Mouse (Mus musculus): ENCODE measurements around the gene Tshz2. TPM values are rescaled to one million over a fixed set of nuclear protein-coding genes. Genes with fewer than 3 reads are reported as not detected.

Tshz2 gene
- total and polyA plus RNA-seq, 2 experiments from 2014 or later, result 29.0 to 40.2 TPM

DNA sequence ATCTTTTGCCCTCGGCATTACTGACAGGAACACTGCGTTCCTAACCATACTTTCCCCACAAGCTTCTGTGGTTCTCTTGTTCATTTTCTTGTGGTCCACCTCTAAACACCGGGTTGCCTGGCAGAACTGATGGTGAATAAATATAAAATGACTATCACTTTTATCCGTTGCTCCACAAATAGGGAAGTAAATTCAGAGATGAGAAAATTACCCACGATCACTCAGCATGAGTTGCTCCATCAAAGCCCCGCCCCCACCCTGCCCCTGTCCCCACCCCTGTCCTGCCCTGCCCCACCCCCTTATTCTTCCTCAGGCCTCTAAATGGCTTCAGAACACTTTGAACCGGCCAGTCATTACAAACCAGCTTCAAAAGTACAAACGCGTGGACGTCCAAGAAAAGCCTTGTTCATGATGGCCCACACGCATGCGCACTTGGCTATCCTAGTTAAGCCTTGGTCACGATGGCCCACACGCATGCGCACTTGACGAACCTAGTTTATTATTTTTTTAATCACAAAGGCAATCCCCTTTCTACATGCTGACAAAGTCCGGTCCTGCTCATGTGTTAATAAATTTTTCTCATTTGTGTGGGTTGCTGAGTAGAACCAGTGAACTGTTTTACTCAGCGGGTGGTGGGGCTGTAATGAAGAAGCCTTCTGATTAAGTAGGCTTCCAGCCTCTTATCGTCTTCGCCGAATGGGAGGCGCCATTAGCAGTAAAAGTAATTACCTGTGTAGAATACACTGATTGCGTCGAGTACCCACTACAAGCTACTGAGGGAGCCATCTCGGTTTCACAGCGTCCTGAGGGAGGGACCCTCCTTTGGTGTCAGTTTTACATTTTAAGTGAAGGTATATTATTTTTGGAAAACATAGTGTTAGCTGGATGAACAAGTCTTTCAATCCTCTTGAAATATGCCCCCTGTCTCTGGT lies 102.9 kb downstream of the Tshz2 start:
- peak; percentile 62; the same call in 1 of the 2 replicates for ATAC-seq
- peak; percentile 59 for DNase-seq (ENCODE audit: low spot score)
- Histone ChIP-seq H3K27me3 (ENCODE audit: insufficient read depth, low read length) (no peaks in the 10 kb centered on the region), H3K4me2 (ENCODE audit: low read depth, low read length) (no peak overlapping the region), H3K9ac (replicated peaks; ENCODE audit: low read length) (no peak overlapping the region), H3K27ac (no peak overlapping the region), H3K4me3 (ENCODE audit: low read length) (no peak overlapping the region), H3K9me3 (ENCODE audit: low read length) (no peaks in the 10 kb centered on the region), H3K36me3 (ENCODE audit: insufficient read depth, low read length) (no peaks in the 10 kb centered on the region), H3K4me1 (ENCODE audit: insufficient read depth, low read length) (0 out of 2 replicates have a peak, but pooled peaks cover 2% of the 10 kb centered on the region)
- no peak for TF ChIP-seq CTCF (IDR thresholded peaks at IDR 0.05; ENCODE audit: low read depth)
- 79% methylated on average over 26 of the region's 26 CpGs for WGBS

DNA sequence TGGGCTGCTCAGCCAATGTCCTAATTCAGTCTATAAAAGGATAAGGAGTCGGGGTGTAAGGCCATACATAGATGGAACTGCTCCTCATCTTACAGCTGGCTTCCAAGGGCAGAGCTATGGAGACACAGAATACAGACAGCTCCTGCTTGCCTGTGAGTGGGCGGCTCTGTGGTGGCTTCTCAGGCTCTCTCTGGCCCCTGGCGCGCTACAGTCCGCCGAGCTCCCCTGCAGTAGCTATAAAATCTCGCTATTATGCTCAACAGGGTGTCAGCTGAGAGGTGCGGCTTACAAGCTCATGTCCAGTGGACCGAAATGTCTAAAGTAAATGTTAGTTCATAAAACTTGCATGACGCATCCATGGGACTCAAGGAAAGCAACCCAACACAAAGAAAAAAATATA lies 108.2 kb downstream of the Tshz2 start:
- no peak overlapping the region for H3K27ac ChIP-seq
- H3K27me3 ChIP-seq (ENCODE audit: insufficient read depth, low read length), result no peaks in the 10 kb centered on the region
- H3K4me2 ChIP-seq (ENCODE audit: low read depth, low read length), result no peak overlapping the region
- no peak for DNase-seq (ENCODE audit: low spot score)
- no peak for TF ChIP-seq CTCF (IDR thresholded peaks at IDR 0.05; ENCODE audit: low read depth)
- H3K9ac ChIP-seq (replicated peaks; ENCODE audit: low read length), result no peak overlapping the region
- no peaks in the 10 kb centered on the region for H3K4me1 ChIP-seq (ENCODE audit: insufficient read depth, low read length)
- no peaks in the 10 kb centered on the region for H3K9me3 ChIP-seq (ENCODE audit: low read length)
- no peak overlapping the region for H3K4me3 ChIP-seq (ENCODE audit: low read length)
- 84% methylated on average over 10 of the region's 10 CpGs for WGBS
- no peaks in the 10 kb centered on the region for H3K36me3 ChIP-seq (ENCODE audit: insufficient read depth, low read length)
- ATAC-seq, result no peak

DNA sequence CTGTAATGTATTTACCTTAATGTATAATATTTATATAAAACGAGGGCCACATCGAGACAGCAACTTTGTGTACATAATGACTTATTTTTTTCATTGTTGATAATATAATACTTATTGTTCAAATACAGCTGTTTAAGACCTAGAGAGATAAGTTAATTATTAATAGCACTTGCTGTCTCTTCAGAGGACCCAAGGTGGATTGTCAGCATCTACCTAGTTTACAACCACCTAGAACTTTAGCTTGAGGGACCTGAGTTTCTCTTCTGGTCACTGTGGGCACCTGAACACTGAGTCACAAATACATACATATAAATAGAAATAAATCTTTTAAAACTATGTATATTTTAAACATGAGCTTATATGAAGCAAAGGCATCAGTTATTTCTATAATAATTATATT lies 110.0 kb downstream of the Tshz2 start:
- Histone ChIP-seq H3K27me3 (ENCODE audit: insufficient read depth, low read length) (no peaks in the 10 kb centered on the region), H3K36me3 (ENCODE audit: insufficient read depth, low read length) (no peaks in the 10 kb centered on the region), H3K9ac (replicated peaks; ENCODE audit: low read length) (no peak overlapping the region), H3K27ac (no peak overlapping the region), H3K4me1 (ENCODE audit: insufficient read depth, low read length) (no peaks in the 10 kb centered on the region), H3K4me3 (ENCODE audit: low read length) (no peak overlapping the region), H3K9me3 (ENCODE audit: low read length) (no peaks in the 10 kb centered on the region), H3K4me2 (ENCODE audit: low read depth, low read length) (no peak overlapping the region)
- DNase-seq (ENCODE audit: low spot score) (no peak), ATAC-seq (no peak)
- 91% methylated on average over 2 of the region's 2 CpGs for WGBS
- no peak for TF ChIP-seq CTCF (IDR thresholded peaks at IDR 0.05; ENCODE audit: low read depth)

DNA sequence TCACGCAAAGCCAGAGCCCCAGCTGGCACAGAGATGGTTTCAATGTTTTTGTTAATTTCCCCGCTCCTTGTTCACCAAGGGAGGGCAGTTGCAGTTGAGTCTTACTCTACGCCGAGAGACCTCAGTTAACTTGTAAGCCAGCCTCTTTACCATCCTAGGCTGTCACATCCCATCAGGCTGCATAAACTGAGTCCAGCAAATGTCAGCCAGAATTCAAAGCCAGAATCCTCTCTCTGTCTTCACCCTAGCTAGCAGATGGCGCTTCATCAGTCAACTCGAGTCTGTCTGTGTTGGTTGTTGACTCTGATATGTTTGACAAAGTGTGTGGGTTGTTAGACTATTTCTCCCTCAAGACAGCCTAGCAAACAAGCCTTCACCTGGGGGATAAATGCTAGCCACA lies 110.5 kb downstream of the Tshz2 start:
- Histone ChIP-seq H3K9ac (replicated peaks; ENCODE audit: low read length) (no peak overlapping the region), H3K4me1 (ENCODE audit: insufficient read depth, low read length) (no peaks in the 10 kb centered on the region), H3K36me3 (ENCODE audit: insufficient read depth, low read length) (no peaks in the 10 kb centered on the region), H3K27me3 (ENCODE audit: insufficient read depth, low read length) (no peaks in the 10 kb centered on the region), H3K4me2 (ENCODE audit: low read depth, low read length) (no peak overlapping the region), H3K9me3 (ENCODE audit: low read length) (no peaks in the 10 kb centered on the region), H3K4me3 (ENCODE audit: low read length) (no peak overlapping the region), H3K27ac (no peak overlapping the region)
- no peak for TF ChIP-seq CTCF (IDR thresholded peaks at IDR 0.05; ENCODE audit: low read depth)
- DNase-seq (ENCODE audit: low spot score) (peak; percentile 50), ATAC-seq (no peak)
- 52% methylated on average over 6 of the region's 6 CpGs for WGBS

DNA sequence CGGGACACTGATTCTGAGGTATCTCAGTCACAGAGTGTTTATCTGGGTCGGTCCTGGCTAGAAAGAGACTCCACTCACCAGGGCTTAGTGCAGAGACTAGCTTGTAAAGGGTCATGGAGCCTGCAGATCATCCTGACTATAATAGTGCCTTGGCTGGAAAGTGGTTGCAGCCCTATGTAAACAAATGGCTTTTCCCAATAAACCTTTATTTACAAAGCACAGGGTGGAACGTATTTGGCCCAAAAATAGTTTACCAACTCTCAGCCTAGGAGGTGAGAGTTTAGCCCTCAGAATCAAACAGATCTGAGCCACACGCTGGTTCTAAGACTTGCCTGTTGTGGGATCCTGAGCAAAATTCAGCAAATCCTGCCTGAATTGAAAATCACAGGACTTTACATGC lies 111.1 kb downstream of the Tshz2 start:
- Histone ChIP-seq H3K4me2 (ENCODE audit: low read depth, low read length) (no peak overlapping the region), H3K9ac (replicated peaks; ENCODE audit: low read length) (no peak overlapping the region), H3K27ac (no peak overlapping the region), H3K4me1 (ENCODE audit: insufficient read depth, low read length) (no peaks in the 10 kb centered on the region), H3K27me3 (ENCODE audit: insufficient read depth, low read length) (no peaks in the 10 kb centered on the region), H3K4me3 (ENCODE audit: low read length) (no peak overlapping the region), H3K36me3 (ENCODE audit: insufficient read depth, low read length) (no peaks in the 10 kb centered on the region), H3K9me3 (ENCODE audit: low read length) (no peaks in the 10 kb centered on the region)
- ATAC-seq (no peak), DNase-seq (ENCODE audit: low spot score) (no peak)
- TF ChIP-seq CTCF (IDR thresholded peaks at IDR 0.05; ENCODE audit: low read depth), result no peak
- 85% methylated on average over 4 of the region's 4 CpGs for WGBS

DNA sequence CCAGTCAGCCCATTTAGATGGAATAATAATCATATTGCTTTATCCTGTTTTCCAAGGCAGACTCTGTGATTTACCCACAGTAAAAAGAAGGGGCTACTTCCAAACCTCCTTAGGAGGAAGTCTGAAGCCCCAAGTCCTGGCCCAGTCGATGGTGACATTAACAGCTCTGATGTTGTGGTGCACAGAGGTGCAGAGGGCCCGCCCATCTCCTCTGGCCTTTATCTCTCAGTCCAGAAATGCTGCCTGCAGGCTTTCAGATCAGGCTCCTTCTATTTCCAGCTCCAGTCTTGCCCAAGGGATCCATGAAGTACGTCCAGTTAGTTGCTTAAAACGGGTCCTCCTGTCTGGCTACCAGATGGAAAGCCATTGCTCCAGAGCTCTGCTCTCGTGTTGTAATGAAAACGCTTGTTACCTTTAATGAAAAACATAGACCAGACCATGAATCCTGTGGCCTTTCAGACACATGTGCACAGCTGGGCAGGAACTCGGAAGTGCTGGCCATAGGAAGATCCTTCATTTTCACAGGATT lies 114.4 kb downstream of the Tshz2 start:
- Histone ChIP-seq H3K27ac (no peak overlapping the region), H3K4me2 (ENCODE audit: low read depth, low read length) (no peak overlapping the region), H3K9me3 (ENCODE audit: low read length) (no peaks in the 10 kb centered on the region), H3K27me3 (ENCODE audit: insufficient read depth, low read length) (no peaks in the 10 kb centered on the region), H3K4me3 (ENCODE audit: low read length) (no peak overlapping the region), H3K9ac (replicated peaks; ENCODE audit: low read length) (no peak overlapping the region), H3K4me1 (ENCODE audit: insufficient read depth, low read length) (no peaks in the 10 kb centered on the region; the same call in 1 of the 2 replicates), H3K36me3 (ENCODE audit: insufficient read depth, low read length) (no peaks in the 10 kb centered on the region)
- TF ChIP-seq CTCF (IDR thresholded peaks at IDR 0.05; ENCODE audit: low read depth), result no peak
- WGBS, result 89% methylated on average over 7 of the region's 7 CpGs
- ATAC-seq (no peak), DNase-seq (ENCODE audit: low spot score) (no peak)

Data from hindbrain, postnatal 0 days (tissue).